Mouse (Mus musculus) heart, postnatal 0 days (tissue): ENCODE measurements around the gene Vezf1. TPM values are rescaled to one million over a fixed set of nuclear protein-coding genes. Genes with fewer than 3 reads are reported as not detected.

Experiments used
- ATAC-seq: fragments of 200-750 bp; cut with Nextera tagmentation; 2 replicates; pipeline ENCODE4 v1.8.0; 2017; ENCODE audit warnings: low read depth, moderate number of reproducible peaks, moderate library complexity; ENCODE audit not compliant: insufficient read depth
- DNase-seq: peaks from one replicate; pipeline ENCODE4 v3.0.0-alpha.2; 2016; ENCODE audit warnings: low spot score
- H3K27ac ChIP-seq: fragments of 300-500 bp; sonication (generic); 2 replicates; pipeline ENCODE4 v1.5.1; 2014; ENCODE audit warnings: low read depth, mild to moderate bottlenecking
- H3K27me3 ChIP-seq: fragments of 300-500 bp; sonication (generic); 2 replicates; pipeline ENCODE4 v1.6.1; 2014; ENCODE audit warnings: low read length, mixed read lengths; ENCODE audit not compliant: control insufficient read depth, insufficient read depth
- H3K36me3 ChIP-seq: fragments of 300-500 bp; sonication (generic); replicated peaks from 2 replicates; pipeline ENCODE4 v1.6.1; 2014; ENCODE audit warnings: low read length, mixed read lengths; ENCODE audit not compliant: control insufficient read depth, insufficient read depth
- H3K4me1 ChIP-seq: fragments of 300-500 bp; sonication (generic); 2 replicates; pipeline ENCODE4 v1.6.1; 2014; ENCODE audit warnings: antibody characterized with exemption; ENCODE audit not compliant: control insufficient read depth, insufficient read depth
- H3K4me2 ChIP-seq: fragments of 300-500 bp; sonication (generic); 2 replicates; pipeline ENCODE4 v1.6.1; 2014; ENCODE audit warnings: low read depth, mild to moderate bottlenecking, low read length, moderate library complexity
- H3K4me3 ChIP-seq: fragments of 300-500 bp; sonication (generic); 2 replicates; pipeline ENCODE4 v1.5.1; 2014; ENCODE audit warnings: low read depth, low read length
- H3K9ac ChIP-seq: fragments of 300-500 bp; sonication (generic); replicated peaks from 2 replicates; pipeline ENCODE4 v1.6.1; 2014; ENCODE audit warnings: low read depth, low read length, mixed read lengths
- H3K9me3 ChIP-seq: fragments of 300-500 bp; sonication (generic); replicated peaks from 2 replicates; pipeline ENCODE4 v1.6.1; 2016; ENCODE audit warnings: low read length; ENCODE audit not compliant: control insufficient read depth
- CTCF ChIP-seq: IDR thresholded peaks from 2 replicates; pipeline ENCODE4 v1.5.1; 2016; ENCODE audit warnings: antibody characterized with exemption, control low read depth, low read depth
- EP300 ChIP-seq: IDR thresholded peaks from 2 replicates; pipeline ENCODE4 v1.6.1; 2016; ENCODE audit warnings: antibody characterized with exemption, low read depth
- WGBS: fragments of 180-500 bp; shearing (Covaris S2); extraction: QIAGEN DNeasy Blood & Tissue Kit; methylation state at CpG from one replicate; pipeline ENCODE4 v1.1.7; 2014; 5-methylcytosine and 5-hydroxymethylcytosine counted together
- polyA plus RNA-seq: library from polyadenylated mRNA; unstranded; fragments of >200 nt; fragmentation: Nextera tagmentation; extraction: Ambion mirVana; gene quantifications from 2 replicates; pipeline ENCODE4 v1.2.1, GENCODE M21; 2015
- total RNA-seq: library from RNA; depleted of rRNA; stranded (reverse); fragments of >200 nt; gene quantifications from 2 replicates; pipeline ENCODE4 v1.2.3, GENCODE M21; 2014; ENCODE audit warnings: low replicate concordance

The Vezf1 gene
- total and polyA plus RNA-seq, 2 experiments from 2014 or later, result 17.6 to 31.9 TPM

DNA sequence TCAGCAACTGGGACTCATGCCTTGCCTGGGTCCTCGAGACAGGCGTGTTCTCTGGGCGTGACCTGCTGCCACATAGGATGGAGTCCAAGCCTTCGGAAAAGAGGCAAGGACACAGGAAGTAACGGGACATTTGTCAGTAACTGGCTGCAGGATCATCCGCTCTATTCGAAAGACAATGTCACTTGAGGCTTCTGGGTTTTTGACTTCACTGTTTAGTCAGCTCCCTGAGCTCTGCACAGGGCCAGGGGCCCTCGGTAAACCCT, 38.1 kb downstream of the Vezf1 start:
- WGBS, result 72% methylated on average over 8 of the region's 8 CpGs
- TF ChIP-seq EP300, result no peak
- no peak for TF ChIP-seq CTCF
- H3K9ac ChIP-seq, result no peak overlapping the region
- H3K27ac ChIP-seq, result no peak overlapping the region
- no peaks in the 10 kb centered on the region for H3K36me3 ChIP-seq
- DNase-seq (no peak), ATAC-seq (no peak)
- H3K4me3 ChIP-seq, result no peak overlapping the region
- no peak overlapping the region for H3K4me2 ChIP-seq
- H3K27me3 ChIP-seq, result no peaks in the 10 kb centered on the region
- H3K4me1 ChIP-seq, result peaks cover 7% of the 10 kb centered on the region; the same call in 1 of the 2 replicates
- H3K9me3 ChIP-seq, result no peaks in the 10 kb centered on the region

DNA sequence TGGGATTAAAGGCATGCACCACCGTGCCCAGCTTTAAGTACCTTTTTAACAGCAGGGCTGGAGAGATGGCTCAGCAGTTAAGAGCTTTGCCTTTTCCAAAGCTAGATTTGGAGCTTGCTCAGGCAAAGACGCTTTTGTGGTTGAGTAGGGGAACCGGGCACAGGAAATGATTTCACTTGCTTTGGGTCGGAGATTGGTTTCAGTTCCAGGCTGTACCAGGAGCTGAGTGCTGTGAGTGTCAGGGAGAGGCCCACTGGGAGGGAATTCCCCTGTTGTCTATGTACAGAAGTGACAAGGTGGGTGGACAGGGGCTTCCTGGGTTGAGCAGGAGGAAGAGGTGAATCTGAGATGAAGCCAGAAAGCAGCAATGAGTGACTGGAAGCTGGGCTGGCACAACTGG, 39.3 kb downstream of the Vezf1 start:
- H3K27me3 ChIP-seq, result no peaks in the 10 kb centered on the region
- ATAC-seq, result no peak
- 51% methylated on average over 4 of the region's 4 CpGs for WGBS
- H3K4me1 ChIP-seq, result peaks cover 16% of the 10 kb centered on the region; the same call in 1 of the 2 replicates
- H3K9ac ChIP-seq, result no peak overlapping the region
- H3K9me3 ChIP-seq, result no peaks in the 10 kb centered on the region
- peak overlapping the region; percentile 27; the same call in 1 of the 2 replicates for H3K27ac ChIP-seq
- H3K4me2 ChIP-seq, result no peak overlapping the region
- TF ChIP-seq EP300, result no peak
- TF ChIP-seq CTCF, result no peak
- no peaks in the 10 kb centered on the region for H3K36me3 ChIP-seq
- H3K4me3 ChIP-seq, result no peak overlapping the region
- no peak for DNase-seq

DNA sequence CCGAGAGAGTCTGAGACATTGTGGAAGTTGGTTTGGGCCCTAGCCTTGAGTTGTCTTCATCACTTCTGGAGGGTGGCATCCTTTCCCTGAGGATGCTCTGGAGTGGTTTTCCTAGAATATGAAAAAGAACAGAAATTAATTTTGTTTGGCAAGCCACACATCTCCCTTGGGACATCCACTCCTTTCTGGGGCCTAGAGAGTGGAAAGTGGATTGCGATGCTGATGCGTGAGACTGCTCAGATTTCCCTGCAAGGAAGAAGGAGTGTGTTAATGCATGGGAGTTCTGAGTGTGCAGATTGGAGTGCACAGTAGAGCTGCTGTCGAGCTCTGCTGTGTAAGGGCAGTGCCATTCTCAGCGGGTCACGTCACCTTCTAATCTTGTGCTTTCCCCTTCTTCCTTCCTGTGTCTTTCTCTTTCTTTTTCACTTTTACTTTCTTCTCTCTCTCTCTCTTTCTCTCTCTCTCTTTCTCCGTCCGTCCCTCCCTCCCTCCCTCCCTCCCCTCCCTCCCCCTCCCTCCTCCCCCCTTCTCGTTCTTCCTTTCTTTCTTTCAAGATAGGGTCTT, 42.0 kb downstream of the Vezf1 start:
- 36% methylated on average over 9 of the region's 9 CpGs for WGBS
- peaks cover 39% of the 10 kb centered on the region for H3K4me1 ChIP-seq
- no peak overlapping the region for H3K9ac ChIP-seq
- H3K27me3 ChIP-seq, result no peaks in the 10 kb centered on the region
- H3K36me3 ChIP-seq, result no peaks in the 10 kb centered on the region
- TF ChIP-seq EP300 (no peak), CTCF (no peak)
- peak overlapping the region; percentile 15; the same call in 1 of the 2 replicates for H3K4me2 ChIP-seq
- no peak overlapping the region for H3K4me3 ChIP-seq
- peak overlapping the region; percentile 77 for H3K27ac ChIP-seq
- H3K9me3 ChIP-seq, result no peaks in the 10 kb centered on the region
- ATAC-seq (peak; percentile 32; the same call in 1 of the 2 replicates), DNase-seq (peak; percentile 58)

GRCm38 (mm10) chr11:88112078-88112477, 44.0 kb downstream of the Vezf1 start:
- 59% methylated on average over 13 of the region's 13 CpGs for WGBS
- DNase-seq (no peak), ATAC-seq (no peak)
- no peak for TF ChIP-seq CTCF
- TF ChIP-seq EP300, result no peak
- H3K27ac ChIP-seq, result peak overlapping the region; percentile 83
- H3K36me3 ChIP-seq, result no peaks in the 10 kb centered on the region
- no peak overlapping the region for H3K4me3 ChIP-seq
- H3K9me3 ChIP-seq, result no peaks in the 10 kb centered on the region
- no peaks in the 10 kb centered on the region for H3K27me3 ChIP-seq
- peaks cover 55% of the 10 kb centered on the region for H3K4me1 ChIP-seq
- no peak overlapping the region for H3K9ac ChIP-seq
- no peak overlapping the region for H3K4me2 ChIP-seq

DNA sequence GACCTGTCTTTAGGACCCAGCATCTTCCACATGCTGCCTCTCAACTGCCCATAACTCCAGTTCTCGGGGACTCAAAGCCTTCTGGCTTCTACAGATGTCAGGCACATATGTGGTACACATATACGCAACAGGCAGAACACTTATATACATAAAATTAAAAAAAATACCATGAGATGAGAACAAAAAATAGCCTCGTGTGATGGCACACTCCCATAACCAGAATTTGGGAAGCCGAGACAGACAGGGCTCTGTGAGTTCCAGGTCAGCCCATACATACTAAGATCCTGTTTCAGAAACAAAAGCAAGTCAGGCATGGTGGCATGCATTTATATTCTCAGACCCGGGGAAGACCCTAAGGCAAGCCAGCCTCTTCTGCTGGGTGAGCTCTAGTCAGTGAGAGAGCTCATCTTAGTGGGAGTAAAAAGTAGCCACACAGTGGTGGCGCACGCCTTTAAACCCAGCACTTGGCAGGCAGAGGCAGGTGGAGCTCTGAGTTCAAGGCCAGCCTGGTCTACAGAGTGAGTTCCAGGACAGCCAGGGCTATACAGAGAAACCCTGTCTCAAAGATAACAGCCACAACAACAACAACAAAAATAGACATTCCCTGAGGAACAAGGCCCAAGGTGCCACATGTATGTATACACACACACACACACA, 44.7 kb downstream of the Vezf1 start:
- no peaks in the 10 kb centered on the region for H3K9me3 ChIP-seq
- H3K9ac ChIP-seq, result no peak overlapping the region
- WGBS, result 85% methylated on average over 7 of the region's 7 CpGs
- H3K36me3 ChIP-seq, result no peaks in the 10 kb centered on the region
- no peak for TF ChIP-seq CTCF
- no peak for TF ChIP-seq EP300
- H3K4me2 ChIP-seq, result no peak overlapping the region
- H3K4me3 ChIP-seq, result no peak overlapping the region
- ATAC-seq (no peak), DNase-seq (no peak)
- no peaks in the 10 kb centered on the region for H3K27me3 ChIP-seq
- peak overlapping the region; percentile 83 for H3K27ac ChIP-seq
- peaks cover 62% of the 10 kb centered on the region for H3K4me1 ChIP-seq
